Mouse (Mus musculus) urinary bladder, postnatal 4 days (tissue): ENCODE results near the gene Klhl2.

ENCODE experiments used
- DNase-seq, 2 experiments: peaks; one replicate each; pipeline ENCODE4 v3.0.0; 2021 to 2022; ENCODE audit warnings: low spot score in 2 of 2

Klhl2 gene

DNA sequence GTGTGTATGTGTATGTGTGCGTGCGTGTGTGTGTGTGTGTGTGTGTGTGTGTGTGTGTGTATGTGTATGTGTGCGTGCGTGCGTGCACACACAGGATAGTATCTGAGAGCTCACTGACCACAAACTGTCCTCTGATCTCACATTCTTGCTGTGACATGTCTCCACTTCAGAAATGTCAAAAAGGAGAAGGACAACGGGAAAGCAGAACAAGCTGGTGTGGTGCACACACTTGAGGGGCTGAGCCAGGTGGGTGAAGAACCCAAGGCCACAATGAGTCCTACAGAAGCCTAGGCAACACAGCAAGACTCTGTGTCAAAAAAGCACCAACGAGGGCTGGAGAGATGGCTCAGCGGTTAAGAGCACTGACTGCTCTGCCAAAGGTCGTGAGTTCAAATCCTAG lies 81.2 kb downstream of the Klhl2 start:
- no peak for DNase-seq

DNA sequence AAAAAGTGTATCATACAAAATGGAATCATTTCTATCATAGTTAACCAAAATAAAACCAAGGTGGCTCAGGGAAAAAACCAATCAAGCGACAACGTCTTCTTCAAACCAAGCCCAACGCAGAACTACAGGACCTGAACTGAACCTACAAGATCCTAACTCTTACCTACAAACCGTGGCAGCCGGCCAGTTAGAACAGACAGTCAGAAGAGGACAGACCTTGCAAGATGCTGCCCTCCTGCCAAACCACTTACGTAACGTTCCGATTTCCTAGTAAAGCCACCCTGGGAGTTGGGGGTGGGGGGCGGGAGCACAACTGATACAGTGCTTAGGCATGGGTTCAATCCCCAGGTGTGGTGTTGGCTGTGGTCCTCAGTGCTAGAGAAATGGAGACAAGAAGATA lies 82.8 kb downstream of the Klhl2 start:
- DNase-seq: no peak

DNA sequence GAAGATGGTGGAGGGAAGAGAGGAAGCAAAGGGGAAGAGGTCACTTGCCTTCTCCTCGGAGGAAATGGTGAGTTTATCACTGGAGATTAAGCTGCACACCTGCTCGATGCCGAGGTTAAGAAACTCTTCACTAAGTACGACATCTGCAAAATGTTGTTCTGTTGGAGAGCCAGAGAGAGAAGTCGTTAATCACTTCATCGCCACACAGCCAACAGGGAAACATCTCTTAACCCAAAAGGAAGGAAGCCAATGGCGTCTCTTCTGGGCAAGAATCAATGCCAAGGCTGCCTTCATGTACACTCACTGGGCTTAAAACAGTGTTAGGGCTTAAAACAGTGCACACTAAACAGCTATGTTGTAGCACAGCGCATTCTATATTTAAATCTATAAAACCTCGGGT lies 85.7 kb downstream of the Klhl2 start:
- no peak for DNase-seq

DNA sequence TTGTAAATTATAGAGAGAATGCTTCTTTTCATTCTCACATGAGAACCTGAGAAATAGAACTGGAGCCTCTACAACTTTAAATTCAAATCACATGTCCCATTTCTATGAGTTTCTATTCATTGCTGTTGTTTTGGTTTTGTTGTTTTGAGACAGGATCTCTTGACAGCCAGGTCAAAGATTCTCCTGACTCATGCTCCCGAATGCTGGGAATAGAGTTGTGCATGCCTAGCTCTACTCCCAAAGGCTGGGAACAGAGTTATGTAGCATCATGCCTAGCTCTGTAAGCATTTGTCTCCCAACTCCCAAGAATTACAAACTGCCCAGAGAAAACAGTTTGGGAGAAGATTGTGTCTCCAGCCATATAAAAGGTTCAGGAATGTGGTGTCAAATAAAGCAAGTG lies 87.1 kb downstream of the Klhl2 start:
- no peak for DNase-seq

GRCm38 (mm10) chr8:64761430-64761829 lies 88.4 kb downstream of the Klhl2 start:
- no peak for DNase-seq

GRCm38 (mm10) chr8:64757956-64758355 lies 91.9 kb downstream of the Klhl2 start:
- DNase-seq: no peak

DNA sequence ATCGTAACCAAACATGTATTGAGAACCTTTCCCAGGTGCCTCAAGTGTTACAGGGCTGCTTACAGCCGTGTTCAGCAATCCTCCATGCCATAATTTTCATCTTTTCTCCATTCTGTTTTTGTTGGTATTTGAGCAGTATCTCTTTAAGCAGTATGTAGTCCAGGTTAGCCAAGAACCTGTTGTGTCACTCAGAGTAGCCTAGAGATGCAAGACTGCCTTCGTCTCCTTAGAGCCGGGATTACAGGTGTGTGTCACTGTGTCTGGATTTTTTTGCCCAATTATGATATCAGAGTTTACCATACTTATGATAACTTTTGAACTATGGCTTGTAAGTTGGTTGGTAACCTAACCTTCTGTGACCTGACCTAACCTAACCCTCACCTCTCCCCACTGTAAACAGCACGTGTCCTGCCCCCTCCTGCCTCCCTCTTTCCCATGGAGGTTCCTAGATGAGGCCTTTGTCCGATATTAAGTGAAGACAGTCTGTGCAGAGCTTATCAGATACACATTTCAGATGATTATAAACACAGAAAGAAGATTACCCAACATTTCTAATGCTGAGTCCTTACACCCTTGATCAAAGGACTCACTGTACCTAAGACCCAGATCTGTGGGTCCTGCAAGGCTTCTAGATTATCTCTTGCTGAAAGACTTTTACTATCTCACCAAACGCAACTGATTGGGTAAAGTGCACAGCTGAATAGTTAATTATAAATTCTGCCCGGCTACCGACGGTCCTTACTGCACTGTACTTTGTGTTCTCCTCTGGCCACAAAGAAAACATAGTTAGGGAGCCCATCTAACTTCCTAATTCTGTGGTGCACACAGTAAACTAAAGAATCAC lies 103.4 kb downstream of the Klhl2 start:
- DNase-seq: no peak

DNA sequence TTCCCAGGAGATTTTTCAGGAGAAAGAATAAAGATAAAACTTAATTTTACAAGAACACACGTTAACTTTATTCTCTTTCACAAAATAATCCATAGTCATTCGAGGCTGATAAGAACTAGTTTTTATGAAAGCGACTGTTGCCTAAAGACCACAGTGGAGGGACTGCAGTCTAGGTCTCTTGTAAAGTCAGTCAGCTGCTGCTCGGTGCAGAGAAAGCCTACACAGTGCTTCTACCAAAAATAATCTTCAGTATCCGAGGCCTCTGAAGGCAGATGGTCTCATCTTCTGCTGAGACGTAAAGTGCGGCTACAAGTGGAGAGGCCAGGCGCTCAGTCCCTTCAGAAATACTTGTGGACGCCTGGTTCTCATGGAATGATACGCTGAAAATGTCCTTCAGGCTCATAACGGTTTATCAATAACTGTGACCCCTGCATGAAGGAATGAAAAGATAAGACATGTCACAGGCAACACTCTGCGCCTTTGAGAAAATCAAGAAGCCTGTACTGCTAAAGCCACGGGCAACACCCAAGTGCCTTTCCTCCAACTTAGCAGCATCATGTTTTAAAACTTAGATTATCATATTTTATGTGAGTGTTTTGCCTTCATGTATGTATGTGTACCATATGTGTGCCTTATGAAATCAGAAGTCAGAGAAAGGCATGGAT lies 109.1 kb downstream of the Klhl2 start:
- no peak for DNase-seq

GRCm38 (mm10) chr8:64738916-64739315 lies 110.9 kb downstream of the Klhl2 start:
- no peak for DNase-seq

DNA sequence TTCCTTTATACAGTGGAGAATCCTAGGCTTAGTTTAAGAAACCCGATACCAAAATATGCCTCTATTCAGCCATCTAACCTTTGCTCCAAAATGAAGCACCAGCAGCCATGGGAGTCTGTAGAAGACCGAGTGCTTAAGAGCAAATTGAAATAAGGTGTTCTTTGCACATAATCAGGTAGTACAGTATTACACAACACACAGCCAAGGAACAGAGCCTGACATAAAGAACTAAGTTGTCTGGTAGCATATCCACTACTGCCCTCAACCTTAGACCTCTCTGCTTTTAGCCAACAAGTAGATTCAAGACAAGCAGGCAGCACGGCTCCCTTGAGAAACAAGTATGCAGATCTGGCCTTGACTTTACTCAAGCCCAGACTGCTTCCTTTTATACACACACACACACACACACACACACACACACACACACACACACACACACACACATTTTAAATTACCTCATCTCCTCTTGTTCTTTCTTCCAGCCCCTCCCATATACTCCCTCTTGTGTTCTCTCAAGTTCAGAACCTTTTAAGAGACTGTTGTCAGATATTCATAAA lies 113.0 kb downstream of the Klhl2 start:
- DNase-seq: no peak

GRCm38 (mm10) chr8:64735161-64735560 lies 114.7 kb downstream of the Klhl2 start:
- no peak for DNase-seq

DNA sequence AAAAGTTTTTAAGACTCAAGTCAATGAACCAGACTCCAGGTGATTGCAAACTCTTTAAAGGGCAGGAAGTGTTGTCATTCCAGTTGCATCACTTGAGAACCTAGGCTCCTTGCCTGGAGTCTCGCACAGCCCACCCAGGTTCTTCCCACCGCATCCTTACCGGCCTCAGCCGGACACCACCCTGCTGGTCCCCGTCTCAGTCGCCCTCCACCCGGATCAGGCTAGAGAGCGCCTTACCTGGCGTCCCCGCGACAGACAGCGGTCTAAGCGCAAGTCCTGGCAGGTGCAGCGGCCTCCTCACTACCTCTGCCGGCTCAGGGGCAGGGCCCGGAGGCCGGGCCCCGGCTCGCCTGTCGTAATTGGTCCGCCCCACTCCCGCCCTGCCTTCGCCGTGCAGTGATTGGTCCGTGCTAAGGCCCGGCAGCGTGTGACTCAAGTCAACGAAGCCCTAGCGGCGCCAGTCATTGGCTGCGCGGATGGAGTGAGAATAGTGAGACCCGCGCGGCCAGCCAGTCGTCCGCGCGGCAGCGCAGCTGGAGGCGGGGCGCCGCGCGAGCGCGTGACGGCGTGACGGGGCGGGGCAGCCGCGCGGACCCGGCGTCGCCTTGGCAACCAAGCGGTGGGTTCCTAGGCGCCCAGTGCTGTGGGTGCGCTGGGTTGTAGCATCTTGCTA lies 116.4 kb downstream of the Klhl2 start, which contains the start of gene Msmo1:
Msmo1 (minus strand) TSS at position 522 of the 673 bp plus-strand sequence.
- peak; percentile 96 for DNase-seq

DNA sequence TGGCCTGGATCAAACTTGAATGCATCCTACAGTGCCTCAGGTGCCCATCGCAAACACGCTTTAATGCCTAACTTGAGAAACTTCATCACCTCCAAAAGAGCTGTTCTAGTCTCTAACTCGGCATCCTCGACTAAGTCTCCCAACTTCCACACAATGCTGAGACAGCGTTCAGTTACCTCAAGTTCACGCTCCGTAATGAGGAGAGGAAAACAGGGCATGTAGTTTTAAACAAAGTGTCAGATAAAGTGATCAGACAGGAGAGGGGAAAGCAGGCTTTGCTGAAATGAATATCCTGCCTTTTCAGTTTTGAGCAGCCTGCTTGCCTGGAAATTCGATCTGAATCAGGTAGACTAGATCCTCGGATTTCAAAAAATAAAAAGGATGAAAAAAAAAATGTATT lies 117.2 kb downstream of the Klhl2 start:
- no peak for DNase-seq

- no peak for DNase-seq
Observed at GRCm38 (mm10) chr8:64728156-64728555, 121.7 kb downstream of the Klhl2 start.

DNA sequence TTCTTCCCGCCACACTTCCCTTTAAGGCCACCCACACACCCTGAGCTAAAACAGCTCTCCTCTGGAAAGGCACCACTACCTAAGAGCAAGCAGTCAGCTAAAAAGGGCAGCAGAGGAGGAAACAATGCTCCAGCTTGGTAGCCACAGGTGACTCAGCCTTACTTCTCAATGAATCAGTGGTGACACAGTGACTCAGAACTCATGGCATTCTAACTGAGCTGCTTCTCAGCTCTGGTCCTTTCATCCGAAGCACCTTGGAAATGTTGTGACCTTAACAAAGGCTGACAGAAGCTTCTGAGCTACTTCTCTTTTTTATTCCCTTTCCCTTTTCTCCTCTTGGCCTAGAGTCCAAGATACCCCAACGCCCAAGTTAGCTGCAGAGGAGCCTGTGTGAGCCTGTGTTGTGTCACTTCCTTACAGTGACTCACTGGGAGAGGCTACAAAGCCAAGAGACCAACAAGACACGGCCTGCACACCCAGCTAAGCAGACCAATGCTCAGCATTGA lies 123.6 kb downstream of the Klhl2 start:
- peak in 1 of 2 experiments; percentile 43 for DNase-seq

DNA sequence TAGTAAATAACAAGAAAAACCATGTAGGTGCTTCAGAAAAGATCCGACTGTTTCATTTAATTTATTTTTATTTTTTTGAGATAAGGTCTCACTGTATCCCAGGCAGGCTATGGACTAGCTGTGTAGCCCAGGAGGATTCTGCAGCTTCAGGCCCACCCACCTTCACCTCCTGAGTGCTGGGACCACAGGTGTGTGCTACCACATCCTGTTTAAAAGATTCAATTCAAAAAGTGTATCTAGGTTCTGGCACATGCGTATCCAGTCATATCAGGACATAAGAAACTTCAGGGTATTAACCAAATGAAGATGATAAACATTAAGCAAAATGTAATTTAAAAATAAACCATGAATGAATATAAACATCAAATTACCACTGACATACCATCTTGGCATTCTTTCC lies 126.6 kb downstream of the Klhl2 start:
- DNase-seq: no peak

DNA sequence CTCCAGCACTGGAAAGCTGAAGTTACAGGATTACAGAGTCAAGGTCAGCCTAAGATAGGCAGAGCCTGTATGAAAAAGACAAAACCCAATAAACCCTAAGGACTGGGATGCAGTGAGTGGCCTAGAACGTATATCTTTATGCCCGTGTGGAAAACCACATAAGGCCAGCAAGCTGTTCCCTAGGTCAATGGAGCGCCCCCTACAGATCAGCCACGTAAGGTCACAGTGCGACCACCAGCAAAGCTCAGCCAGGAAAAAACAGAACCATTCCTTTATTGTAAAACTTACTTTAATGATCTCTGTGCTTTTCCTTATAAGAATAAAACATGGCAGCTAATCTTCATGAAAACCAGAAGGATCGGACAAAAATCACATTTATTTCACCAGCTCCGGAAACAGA lies 131.9 kb downstream of the Klhl2 start:
- no peak for DNase-seq

DNA sequence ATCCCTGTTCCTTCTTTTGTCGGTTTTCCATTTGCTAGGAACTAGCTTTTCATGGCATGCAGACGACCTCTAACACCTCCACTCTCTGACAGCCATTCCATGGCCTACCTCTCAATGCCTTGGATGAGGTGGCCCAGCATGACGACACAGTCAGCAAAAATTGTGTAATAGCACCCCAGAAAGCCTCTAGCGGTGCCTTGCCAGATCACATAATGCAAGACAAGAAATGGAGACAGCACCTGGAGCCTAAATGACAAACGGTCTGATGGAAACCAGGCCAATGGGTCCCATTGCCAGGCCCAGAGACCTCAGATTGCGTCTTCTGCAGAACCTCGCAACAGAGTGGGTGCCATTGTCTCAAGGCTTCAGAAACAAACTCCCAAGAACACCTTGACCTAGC lies 137.3 kb downstream of the Klhl2 start:
- no peak for DNase-seq

DNA sequence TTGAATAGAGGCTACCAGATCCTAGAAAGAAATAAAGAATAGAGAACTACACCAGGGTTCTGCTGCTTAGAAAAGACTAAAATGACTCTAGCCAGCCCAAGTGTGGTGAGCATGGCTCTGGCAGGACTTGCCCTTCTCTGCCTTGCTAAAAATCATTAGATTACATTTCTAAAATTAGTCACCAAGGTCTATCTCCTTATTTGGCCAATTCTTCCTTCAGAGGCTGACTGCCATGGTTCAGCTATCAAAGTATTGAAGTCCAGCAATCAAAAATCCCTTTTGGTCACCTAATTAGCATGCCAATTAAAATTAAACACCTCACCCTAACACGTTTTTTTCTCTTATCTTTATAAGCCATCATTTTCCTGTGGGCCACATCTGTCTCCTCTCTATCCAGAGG lies 138.3 kb downstream of the Klhl2 start:
- no peak for DNase-seq

- DNase-seq: no peak
Observed at GRCm38 (mm10) chr8:64707481-64707880, 142.3 kb downstream of the Klhl2 start.

DNA sequence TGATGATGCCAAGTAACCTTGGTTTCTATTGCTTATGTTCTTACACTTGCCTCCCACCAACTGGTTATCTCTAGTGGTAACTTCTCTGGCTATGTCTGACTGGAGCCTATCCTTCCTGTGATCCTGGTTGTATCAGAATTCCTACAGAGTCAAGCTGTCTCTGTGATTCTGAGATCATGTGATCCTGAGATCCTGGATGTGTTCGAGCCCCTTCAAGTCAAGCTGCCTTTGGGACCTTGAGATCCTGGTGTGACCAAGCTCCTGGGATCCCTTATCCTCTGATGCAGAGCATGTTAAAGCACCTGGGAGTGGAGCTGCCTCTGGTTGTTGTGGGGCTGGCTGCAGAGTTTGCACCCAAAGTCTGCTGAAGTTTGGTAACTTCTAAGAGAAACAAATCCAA lies 146.6 kb downstream of the Klhl2 start:
- no peak for DNase-seq

- peak; percentile 69 to 79 for DNase-seq
Observed at GRCm38 (mm10) chr8:64692651-64693201, 157.1 kb downstream of the Klhl2 start, which contains the start of gene Cpe. Gene Cpe (minus strand): TSS chr8:64693054.
